Mouse (Mus musculus) hindbrain, embryonic 15.5 days (tissue): ENCODE data around the gene Gm20388. TPM values are rescaled to one million over a fixed set of nuclear protein-coding genes. Genes with fewer than 3 reads are reported as not detected.

Experiments
- ATAC-seq: fragments of 200-750 bp; cut with Nextera tagmentation; 2 replicates; pipeline ENCODE4 v1.8.0; 2017; ENCODE audit warnings: low read depth, moderate number of reproducible peaks, moderate TSS enrichment; ENCODE audit not compliant: low FRiP score
- H3K27ac ChIP-seq: fragments of 300-500 bp; sonication (generic); replicated peaks from 2 replicates; pipeline ENCODE4 v1.5.1; 2015; ENCODE audit warnings: mild to moderate bottlenecking, inconsistent platforms
- H3K27me3 ChIP-seq: fragments of 300-500 bp; sonication (generic); 2 replicates; pipeline ENCODE4 v1.6.1; 2015; ENCODE audit warnings: control low read depth, inconsistent platforms
- H3K36me3 ChIP-seq: fragments of 300-500 bp; sonication (generic); 2 replicates; pipeline ENCODE4 v1.6.1; 2015; ENCODE audit warnings: control low read depth, inconsistent platforms
- H3K4me1 ChIP-seq: fragments of 300-500 bp; sonication (generic); replicated peaks from 2 replicates; pipeline ENCODE4 v1.6.1; 2015; ENCODE audit warnings: control low read depth, inconsistent platforms
- H3K4me2 ChIP-seq: fragments of 300-500 bp; sonication (generic); 2 replicates; pipeline ENCODE4 v1.6.1; 2015; ENCODE audit warnings: moderate library complexity, mild to moderate bottlenecking, inconsistent platforms
- H3K4me3 ChIP-seq: fragments of 300-500 bp; sonication (generic); 2 replicates; pipeline ENCODE4 v1.5.1; 2015; ENCODE audit warnings: mild to moderate bottlenecking, inconsistent platforms
- H3K9ac ChIP-seq: fragments of 300-500 bp; sonication (generic); 2 replicates; pipeline ENCODE4 v1.6.1; 2015; ENCODE audit warnings: inconsistent platforms
- H3K9me3 ChIP-seq: fragments of 300-500 bp; sonication (generic); 2 replicates; pipeline ENCODE4 v1.6.1; 2016; ENCODE audit warnings: control low read depth, inconsistent platforms
- WGBS: fragments of 180-500 bp; shearing (Covaris S2); methylation state at CpG from one replicate; pipeline ENCODE4 v1.1.7; 2015; 5-methylcytosine and 5-hydroxymethylcytosine counted together
- polyA plus RNA-seq: library from polyadenylated mRNA; unstranded; fragments of >200 nt; fragmentation: Nextera tagmentation; extraction: Ambion mirVana; gene quantifications from 2 replicates; pipeline ENCODE4 v1.2.1, GENCODE M21; 2015

The Gm20388 gene
- polyA plus RNA-seq, 1 experiment from 2014 or later = 5.4 TPM

- Histone ChIP-seq H3K9me3 (no peaks in the 10 kb centered on the region), H3K4me1 (peaks cover 22% of the 10 kb centered on the region), H3K4me2 (0 out of 2 replicates have a peak overlapping the region, but pooled peaks have one; percentile 12), H3K27me3 (no peaks in the 10 kb centered on the region), H3K9ac (no peak overlapping the region), H3K36me3 (no peaks in the 10 kb centered on the region), H3K4me3 (no peak overlapping the region), H3K27ac (peak overlapping the region; percentile 76)
- 50% methylated on average over 12 of the region's 12 CpGs for WGBS
- peak; percentile 49; the same call in 1 of the 2 replicates for ATAC-seq
Measured at GRCm38 (mm10) chr8:120144652-120145301, 234.1 kb downstream of the Gm20388 start.

GRCm38 (mm10) chr8:120146051-120146450, 235.4 kb downstream of the Gm20388 start:
- ATAC-seq = no peak
- H3K4me3 ChIP-seq = no peak overlapping the region
- peaks cover 22% of the 10 kb centered on the region for H3K4me1 ChIP-seq
- H3K9ac ChIP-seq = no peak overlapping the region
- no peaks in the 10 kb centered on the region for H3K9me3 ChIP-seq
- no peaks in the 10 kb centered on the region for H3K27me3 ChIP-seq
- no peak overlapping the region for H3K4me2 ChIP-seq
- WGBS = 76% methylated on average over 1 of the region's 1 CpGs
- H3K36me3 ChIP-seq = no peaks in the 10 kb centered on the region
- H3K27ac ChIP-seq = no peak overlapping the region

- no peak for ATAC-seq
- no peak overlapping the region for H3K27ac ChIP-seq
- no peaks in the 10 kb centered on the region for H3K27me3 ChIP-seq
- H3K4me3 ChIP-seq = no peak overlapping the region
- H3K9ac ChIP-seq = no peak overlapping the region
- H3K9me3 ChIP-seq = no peaks in the 10 kb centered on the region
- H3K4me1 ChIP-seq = peaks cover 10% of the 10 kb centered on the region
- WGBS = 80% methylated on average over 12 of the region's 12 CpGs
- peaks cover 9% of the 10 kb centered on the region; the same call in 1 of the 2 replicates for H3K36me3 ChIP-seq
- no peak overlapping the region for H3K4me2 ChIP-seq
Measured at GRCm38 (mm10) chr8:120150028-120150427, 239.4 kb downstream of the Gm20388 start.

- H3K27me3 ChIP-seq = no peaks in the 10 kb centered on the region
- H3K4me1 ChIP-seq = 0 out of 2 replicates have a peak, but pooled peaks cover 4% of the 10 kb centered on the region
- H3K4me2 ChIP-seq = no peak overlapping the region
- H3K4me3 ChIP-seq = no peak overlapping the region
- H3K9me3 ChIP-seq = no peaks in the 10 kb centered on the region
- no peak overlapping the region for H3K9ac ChIP-seq
- peaks cover 9% of the 10 kb centered on the region; the same call in 1 of the 2 replicates for H3K36me3 ChIP-seq
- H3K27ac ChIP-seq = no peak overlapping the region
- WGBS = 65% methylated on average over 9 of the region's 9 CpGs
- ATAC-seq = no peak
Measured at GRCm38 (mm10) chr8:120151151-120151550, 240.5 kb downstream of the Gm20388 start.

- WGBS = 62% methylated on average over 7 of the region's 7 CpGs
Measured at GRCm38 (mm10) chr8:120152636-120153035, 242.0 kb downstream of the Gm20388 start.

GRCm38 (mm10) chr8:120160366-120160765, 249.7 kb downstream of the Gm20388 start:
- Histone ChIP-seq H3K4me1 (0 out of 2 replicates have a peak, but pooled peaks cover 3% of the 10 kb centered on the region), H3K9me3 (no peaks in the 10 kb centered on the region), H3K27me3 (no peaks in the 10 kb centered on the region), H3K27ac (0 out of 2 replicates have a peak overlapping the region, but pooled peaks have one; percentile 45), H3K4me2 (no peak overlapping the region), H3K36me3 (0 out of 2 replicates have a peak, but pooled peaks cover 4% of the 10 kb centered on the region), H3K9ac (no peak overlapping the region), H3K4me3 (no peak overlapping the region)
- ATAC-seq = no peak
- WGBS = 81% methylated on average over 8 of the region's 8 CpGs

More at GRCm38 (mm10) chr8:120152636-120153035, 242.0 kb downstream of the Gm20388 start:
- Histone ChIP-seq H3K4me1 (0 out of 2 replicates have a peak, but pooled peaks cover 4% of the 10 kb centered on the region), H3K27me3 (no peaks in the 10 kb centered on the region), H3K9me3 (no peaks in the 10 kb centered on the region), H3K9ac (no peak overlapping the region), H3K27ac (no peak overlapping the region), H3K4me3 (no peak overlapping the region), H3K4me2 (no peak overlapping the region), H3K36me3 (peaks cover 13% of the 10 kb centered on the region; the same call in 1 of the 2 replicates)
- ATAC-seq = no peak

GRCm38 (mm10) chr8:120161658-120162403, 251.2 kb downstream of the Gm20388 start:
- ATAC-seq = no peak
- Histone ChIP-seq H3K9ac (no peak overlapping the region), H3K36me3 (no peaks in the 10 kb centered on the region), H3K27ac (no peak overlapping the region), H3K27me3 (no peaks in the 10 kb centered on the region), H3K4me2 (no peak overlapping the region), H3K4me1 (0 out of 2 replicates have a peak, but pooled peaks cover 3% of the 10 kb centered on the region), H3K4me3 (no peak overlapping the region), H3K9me3 (no peaks in the 10 kb centered on the region)
- WGBS = 73% methylated on average over 16 of the region's 16 CpGs

- Histone ChIP-seq H3K9me3 (no peaks in the 10 kb centered on the region), H3K9ac (no peak overlapping the region), H3K4me2 (no peak overlapping the region), H3K36me3 (no peaks in the 10 kb centered on the region), H3K4me3 (no peak overlapping the region), H3K27ac (no peak overlapping the region), H3K27me3 (no peaks in the 10 kb centered on the region), H3K4me1 (peaks cover 6% of the 10 kb centered on the region)
- no peak for ATAC-seq
- 93% methylated on average over 5 of the region's 5 CpGs for WGBS
Measured at GRCm38 (mm10) chr8:120162404-120162752, 251.7 kb downstream of the Gm20388 start.

- Histone ChIP-seq H3K4me2 (no peak overlapping the region), H3K27me3 (no peaks in the 10 kb centered on the region), H3K4me3 (no peak overlapping the region), H3K27ac (no peak overlapping the region), H3K9ac (no peak overlapping the region), H3K9me3 (no peaks in the 10 kb centered on the region), H3K36me3 (no peaks in the 10 kb centered on the region), H3K4me1 (peaks cover 16% of the 10 kb centered on the region)
- WGBS = 78% methylated on average over 8 of the region's 8 CpGs
- ATAC-seq = no peak
Measured at GRCm38 (mm10) chr8:120163376-120163775, 252.7 kb downstream of the Gm20388 start.

- Histone ChIP-seq H3K27me3 (no peaks in the 10 kb centered on the region), H3K4me2 (no peak overlapping the region), H3K4me1 (peaks cover 20% of the 10 kb centered on the region), H3K9ac (no peak overlapping the region), H3K36me3 (no peaks in the 10 kb centered on the region), H3K9me3 (no peaks in the 10 kb centered on the region), H3K4me3 (no peak overlapping the region), H3K27ac (no peak overlapping the region)
- WGBS = 88% methylated on average over 5 of the region's 5 CpGs
- no peak for ATAC-seq
Measured at GRCm38 (mm10) chr8:120164026-120164425, 253.4 kb downstream of the Gm20388 start.

- Histone ChIP-seq H3K9ac (no peak overlapping the region), H3K36me3 (no peaks in the 10 kb centered on the region), H3K4me3 (no peak overlapping the region), H3K27me3 (no peaks in the 10 kb centered on the region), H3K27ac (no peak overlapping the region), H3K4me1 (peaks cover 17% of the 10 kb centered on the region), H3K4me2 (no peak overlapping the region), H3K9me3 (no peaks in the 10 kb centered on the region)
- no peak for ATAC-seq
- 72% methylated on average over 8 of the region's 8 CpGs for WGBS
Measured at GRCm38 (mm10) chr8:120167136-120167535, 256.5 kb downstream of the Gm20388 start.

- Histone ChIP-seq H3K4me2 (no peak overlapping the region), H3K4me1 (peaks cover 17% of the 10 kb centered on the region), H3K27ac (no peak overlapping the region), H3K9ac (no peak overlapping the region), H3K4me3 (no peak overlapping the region), H3K27me3 (no peaks in the 10 kb centered on the region), H3K36me3 (no peaks in the 10 kb centered on the region), H3K9me3 (no peaks in the 10 kb centered on the region)
- WGBS = 21% methylated on average over 5 of the region's 5 CpGs
- ATAC-seq = 0 out of 2 replicates have a peak, but pooled peaks have one; percentile 32
Measured at GRCm38 (mm10) chr8:120167821-120168220, 257.2 kb downstream of the Gm20388 start.
